Mouse (Mus musculus) left cerebral cortex, postnatal 25 days (tissue): Measurements from ENCODE around the gene Shisal2a. TPM values are rescaled to one million over a fixed set of nuclear protein-coding genes. Genes with fewer than 3 reads are reported as not detected.

Source experiments
- DNase-seq, 2 experiments: peaks; one replicate each; pipeline ENCODE4 v3.0.0; 2022; ENCODE audit warnings: low spot score in 2 of 2, mixed read lengths in 1 of 2
- intact Hi-C: fragments of 180-260 bp; cut with DNase I; formaldehyde crosslinking; loops from one replicate; pipeline ENCODE4 v1.15.1; 2025
- total RNA-seq, 2 experiments: library from RNA; stranded (reverse); gene quantifications; 2 replicates each; pipeline ENCODE4 v1.2.3; 2021

Gene Shisal2a
- total RNA-seq, result not detected

DNA sequence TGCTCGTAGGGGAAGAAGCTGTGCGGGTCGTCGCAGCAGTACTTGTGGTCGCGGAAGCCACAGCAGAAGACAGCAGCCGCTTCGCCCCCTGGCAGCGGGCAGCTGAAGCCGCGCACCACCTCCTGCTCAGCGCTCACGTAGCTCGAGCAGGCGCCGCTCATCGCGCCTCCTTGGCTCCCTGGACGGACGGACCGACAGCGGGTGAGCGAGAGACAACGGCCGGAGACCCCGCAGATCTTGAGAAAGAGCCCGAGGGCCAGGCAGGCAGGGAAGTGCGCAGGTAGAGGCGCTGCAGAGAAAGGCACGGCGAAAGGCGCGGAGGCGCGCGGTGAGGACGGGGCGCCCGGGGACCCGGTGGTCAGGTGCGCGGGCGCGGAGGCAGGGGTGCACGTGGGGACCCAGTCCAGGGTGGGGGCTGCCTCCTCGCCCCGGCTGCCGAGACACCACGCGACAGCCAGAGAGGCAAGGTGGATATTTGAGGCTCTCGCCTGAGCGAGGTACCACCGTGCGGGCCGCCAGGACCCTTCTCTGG is at the start of gene Shisal2a:
Gene Shisal2a (minus strand): TSS at position 167 of the 532 bp plus-strand sequence.
- intact Hi-C loops, result no loop called here
- DNase-seq, result no peak

DNA sequence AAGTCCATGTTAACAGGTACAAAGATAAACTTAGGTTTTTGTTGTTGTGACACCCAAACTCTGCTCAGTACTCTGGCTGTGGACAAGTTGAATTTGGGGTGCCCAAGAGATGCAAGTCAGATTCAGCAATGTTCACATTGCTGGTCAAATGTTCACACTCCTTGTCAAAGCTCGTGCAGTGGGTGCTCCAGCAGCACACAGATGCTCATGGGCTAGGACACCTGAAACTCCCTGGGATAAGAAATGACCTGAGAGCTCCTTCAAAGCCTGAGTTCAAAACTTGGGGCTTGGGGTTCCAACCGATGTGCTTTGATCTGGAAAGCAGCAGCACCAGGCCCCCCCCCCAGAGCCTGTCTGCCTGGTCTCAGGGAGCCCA is 48.4 kb upstream of the Shisal2a start:
- no peak for DNase-seq
- intact Hi-C loops, result loop anchor here (10.0 kb wide), 1 partner anchor 217 kb away; the partner anchor contains the start of gene Zyg11a

DNA sequence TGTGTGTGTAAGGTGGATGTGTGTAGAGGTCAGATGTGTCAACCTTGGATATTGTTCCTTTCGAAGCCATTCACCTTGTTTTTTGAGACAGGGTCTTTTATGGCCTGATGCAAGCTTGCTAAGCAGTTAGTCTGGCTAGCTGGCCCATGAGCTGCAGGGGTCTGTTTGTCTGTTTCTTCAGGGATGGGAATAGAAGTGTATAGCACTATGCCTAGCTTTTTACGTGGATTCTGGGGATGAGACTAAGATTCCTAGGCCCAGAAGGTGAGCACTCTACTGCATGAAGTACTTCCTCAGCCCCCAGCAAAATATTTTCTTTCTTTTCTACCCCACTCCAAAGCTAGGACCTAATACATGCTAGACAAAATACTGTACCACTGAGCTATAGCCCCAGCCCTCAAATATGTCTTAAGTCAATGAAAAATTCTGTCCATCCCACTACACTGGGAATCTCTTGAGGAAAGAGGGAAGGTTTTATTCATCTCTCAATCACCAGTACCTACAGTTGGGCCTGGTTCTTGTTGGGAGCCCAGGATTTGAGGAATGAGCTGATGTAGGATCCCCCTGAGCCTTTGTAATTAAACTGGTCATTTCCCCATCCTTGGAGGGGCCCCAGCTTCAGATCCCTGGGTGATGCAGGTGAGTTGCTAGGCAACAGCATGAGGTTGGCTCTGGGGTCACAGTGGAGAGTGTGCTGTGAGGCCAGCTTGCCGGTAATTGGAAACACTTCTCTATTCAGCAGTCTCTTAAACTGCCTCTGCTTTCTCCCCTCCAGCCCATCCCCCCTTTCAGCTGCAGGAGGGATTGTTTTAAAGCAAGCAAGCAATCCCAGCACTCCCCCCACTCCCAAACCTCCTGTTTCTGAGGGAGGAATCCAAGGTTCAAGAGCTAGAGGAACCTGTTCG is 47.8 kb upstream of the Shisal2a start:
- no peak for DNase-seq
- intact Hi-C loops, result loop anchor here (10.0 kb wide), 1 partner anchor 216 kb away; the partner anchor contains the start of gene Zyg11a

DNA sequence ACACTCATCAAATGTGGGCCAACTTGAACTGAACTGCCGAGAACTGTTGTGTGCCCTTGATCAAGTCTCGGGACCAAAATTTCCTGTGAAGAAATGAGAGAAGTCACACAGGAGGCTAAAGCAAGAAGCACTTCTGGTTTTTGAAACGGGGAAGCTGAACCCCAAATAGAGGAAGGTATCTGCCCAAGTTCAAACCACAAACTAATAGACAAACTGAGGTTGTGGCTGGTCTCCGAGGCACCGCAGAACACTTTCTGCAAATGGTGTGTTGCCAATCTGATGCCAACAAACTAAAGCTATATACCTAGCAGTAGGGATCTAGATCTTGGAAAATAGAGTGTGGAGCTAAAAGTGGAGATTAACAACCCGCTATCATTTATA is 45.2 kb upstream of the Shisal2a start:
- intact Hi-C loops, result no loop called here

DNA sequence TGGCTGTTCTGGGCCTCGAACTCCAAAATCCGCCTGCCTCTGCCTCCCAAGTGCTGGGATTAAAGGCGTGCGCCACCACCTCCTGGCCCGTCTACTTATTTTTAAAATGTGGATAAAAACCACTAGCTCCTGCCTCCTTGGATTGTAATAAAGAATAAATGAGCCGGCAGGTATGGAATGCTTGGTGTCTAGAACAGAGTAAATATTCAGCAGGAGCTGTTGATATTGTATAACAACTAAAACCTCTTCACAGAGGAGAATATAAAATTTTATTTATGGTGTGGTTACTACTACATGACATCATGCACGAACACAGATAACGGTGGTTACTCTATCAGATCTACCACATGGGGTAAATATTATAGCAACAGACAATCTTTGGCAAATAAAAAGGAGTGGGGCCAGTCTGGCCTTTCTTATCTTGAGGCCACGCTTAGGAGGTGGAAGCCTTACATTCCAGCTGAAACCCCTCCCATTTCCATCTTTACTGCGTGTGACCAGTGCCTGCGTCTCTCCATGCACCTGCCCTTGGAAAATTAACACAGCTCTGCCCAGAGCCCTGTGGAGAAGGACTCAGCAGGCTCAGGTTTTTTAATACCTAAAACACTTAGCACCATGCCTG is 44.7 kb upstream of the Shisal2a start:
- intact Hi-C loops, result no loop called here
- DNase-seq, result no peak

More for the DNA sequence above, 45.2 kb upstream of the Shisal2a start:
- DNase-seq, result no peak

DNA sequence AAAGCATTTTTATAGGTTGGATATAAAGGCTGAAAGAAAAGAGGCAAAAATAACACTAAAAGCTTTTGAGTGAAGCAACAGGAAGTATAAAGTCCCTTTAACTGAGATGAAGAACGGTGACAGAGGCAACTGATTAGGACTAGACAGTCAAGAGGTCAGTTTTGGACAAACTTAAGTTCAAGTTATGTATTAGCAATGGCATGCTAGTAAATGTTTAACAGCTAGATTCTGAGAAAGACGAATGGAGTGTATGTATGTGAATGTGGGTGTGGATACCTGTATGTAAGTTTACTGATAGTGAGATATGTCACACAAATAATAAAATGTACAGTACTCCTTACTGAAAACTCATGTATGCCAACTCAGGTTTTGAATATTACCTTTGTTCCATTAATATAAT is 41.4 kb upstream of the Shisal2a start:
- no peak for DNase-seq
- intact Hi-C loops, result no loop called here

DNA sequence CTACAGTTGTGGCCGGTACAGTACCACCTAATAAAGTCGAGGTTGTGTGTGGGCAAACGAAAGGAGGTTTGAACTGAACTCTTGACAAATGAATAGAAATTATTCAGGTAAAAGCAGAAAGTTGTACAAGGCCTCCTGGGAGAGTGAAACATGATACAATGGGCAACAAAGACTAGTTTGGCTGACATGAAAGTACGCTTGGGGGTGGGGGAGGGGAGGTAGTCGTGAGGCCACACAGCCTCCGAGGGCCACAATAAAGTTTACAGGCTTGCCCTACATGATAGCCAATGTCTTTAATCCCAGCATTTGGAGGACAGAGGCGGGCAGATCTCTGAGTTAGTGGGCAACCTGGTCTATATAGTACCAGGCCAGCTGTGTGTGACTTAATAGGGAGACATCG is 24.5 kb upstream of the Shisal2a start:
- intact Hi-C loops, result loop anchor here (5.0 kb wide), 1 partner anchor 50 kb away; the partner anchor contains the start of gene Tut4
- no peak for DNase-seq

DNA sequence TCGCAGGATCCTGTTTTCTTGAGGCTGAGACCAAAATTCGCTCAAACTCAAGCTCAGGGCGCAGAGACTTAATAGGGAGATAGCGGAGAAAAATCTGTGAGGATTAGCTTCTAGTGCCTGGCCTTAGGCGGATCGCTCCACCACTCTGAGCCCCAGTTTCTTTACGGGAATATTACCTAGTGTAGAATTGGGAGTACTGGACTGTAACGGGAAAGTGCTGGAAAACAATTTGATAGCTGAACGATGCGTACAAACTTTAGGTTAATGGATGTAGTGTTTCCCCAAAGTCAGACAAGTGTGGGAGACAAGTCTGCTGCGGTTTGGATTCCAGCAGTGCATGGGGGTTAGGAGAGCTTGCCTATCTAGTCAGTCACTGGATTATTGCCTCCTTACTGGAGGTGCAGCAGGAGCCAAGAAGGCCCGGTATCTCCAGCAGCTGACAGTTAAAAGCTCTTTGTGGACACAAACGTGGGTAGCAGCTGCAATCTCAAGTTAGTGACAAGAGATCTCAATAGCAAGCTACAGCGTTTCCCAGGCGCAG is 23.8 kb upstream of the Shisal2a start, which contains the start of gene Gpx7:
Gene Gpx7 (minus strand): TSS at position 101 of the 541 bp plus-strand sequence.
- intact Hi-C loops, result loop anchor here (5.0 kb wide), 1 partner anchor 50 kb away; the partner anchor contains the start of gene Tut4

DNA sequence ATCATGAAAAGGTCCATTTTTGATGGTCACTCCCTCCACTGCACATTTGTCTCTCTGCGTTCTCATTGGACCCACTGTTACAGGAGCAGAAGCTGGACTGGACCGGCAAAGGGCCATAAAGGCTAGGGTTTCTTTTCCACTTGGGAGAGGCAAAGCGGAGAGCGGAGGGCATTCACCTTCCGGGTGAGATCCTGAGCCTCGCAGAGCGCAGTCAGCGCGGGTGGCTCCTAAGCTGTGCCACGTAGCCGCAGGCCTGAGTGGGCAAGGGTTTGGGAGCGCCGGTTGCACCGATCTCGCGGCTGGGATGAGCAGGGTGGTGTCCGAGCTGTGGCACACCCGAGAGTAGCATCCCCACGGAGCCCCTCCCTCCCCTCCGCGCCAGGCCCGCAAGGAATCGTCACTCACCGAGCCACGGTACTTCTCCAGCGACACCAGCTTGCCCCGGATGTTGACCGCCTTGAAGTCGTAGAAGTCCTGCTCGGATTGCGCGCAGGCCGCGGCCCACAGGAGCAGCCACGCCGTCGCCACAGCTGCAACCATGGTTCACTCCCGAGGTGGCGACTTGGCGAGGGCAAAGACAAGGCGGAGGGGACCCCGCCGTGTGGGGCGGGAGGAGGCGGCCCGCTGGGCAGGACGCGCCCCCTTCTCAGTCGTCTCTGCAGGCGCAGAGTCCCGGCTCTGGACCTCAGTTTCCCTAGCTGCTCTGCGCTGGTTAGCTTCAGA is 23.1 kb upstream of the Shisal2a start:
- peak; percentile 78 for DNase-seq
- intact Hi-C loops, result loop anchor here (5.0 kb wide), 1 partner anchor 51 kb away; the partner anchor contains the start of gene Tut4

More for the DNA sequence above, 23.8 kb upstream of the Shisal2a start, which contains the start of gene Gpx7:
- DNase-seq, result peak; percentile 8 to 10

DNA sequence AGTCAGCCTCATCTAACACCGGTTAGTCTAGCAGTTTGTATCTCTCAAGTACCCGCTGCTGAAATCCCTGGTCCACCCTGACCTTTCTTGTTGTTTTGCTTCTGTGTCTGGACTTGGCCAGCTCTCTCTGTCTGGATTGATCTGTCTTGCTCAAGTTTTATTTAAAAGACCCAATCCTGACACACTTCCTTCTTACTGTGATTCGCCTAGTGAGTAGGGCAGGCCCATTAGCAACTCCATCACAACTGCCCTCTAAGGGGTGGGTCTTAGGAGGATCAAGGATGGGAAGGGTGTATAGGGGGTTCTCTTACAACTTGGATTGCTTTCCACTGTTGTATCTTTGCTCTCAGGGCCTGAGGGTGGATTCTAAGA is 22.6 kb upstream of the Shisal2a start:
- DNase-seq, result no peak
- intact Hi-C loops, result loop anchor here (5.0 kb wide), 1 partner anchor 52 kb away; the partner anchor contains the start of gene Tut4

DNA sequence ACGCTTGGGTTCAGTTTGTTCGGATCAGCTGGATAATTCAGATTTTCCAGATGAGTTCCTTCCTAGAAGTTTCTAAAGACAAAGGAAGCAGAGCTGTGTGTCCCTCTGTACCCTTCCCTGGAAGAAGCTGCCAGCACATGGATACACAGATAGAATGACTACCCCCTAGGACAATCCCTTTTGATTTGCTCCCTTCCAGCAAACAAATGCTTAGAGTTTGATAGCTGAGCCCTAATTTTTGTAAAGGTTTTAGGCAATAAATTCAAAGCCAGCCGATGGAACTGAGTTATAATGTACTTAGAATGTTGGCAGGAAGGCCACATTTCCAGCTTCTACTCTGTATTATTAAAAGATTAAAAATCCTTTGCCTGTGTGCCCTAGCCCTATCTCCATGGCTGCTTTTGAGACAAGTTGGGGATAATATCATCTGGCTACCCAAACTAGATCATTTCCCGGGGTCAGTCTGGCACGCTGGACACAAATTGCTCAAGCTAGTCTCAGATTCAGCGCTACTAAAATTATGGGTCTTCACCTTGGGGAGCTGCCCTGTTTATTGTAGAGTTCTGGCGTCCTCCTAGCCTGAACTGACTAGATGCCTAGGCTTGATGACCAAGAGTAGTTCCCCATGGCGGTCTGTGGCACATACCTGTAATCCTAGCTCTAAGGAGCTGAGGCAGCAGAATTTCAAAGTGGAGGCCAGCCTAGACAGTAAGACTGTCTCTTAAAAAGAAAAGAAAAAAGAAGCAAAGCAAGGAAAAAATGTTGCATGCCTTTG is 20.9 kb upstream of the Shisal2a start:
- intact Hi-C loops, result no loop called here

DNA sequence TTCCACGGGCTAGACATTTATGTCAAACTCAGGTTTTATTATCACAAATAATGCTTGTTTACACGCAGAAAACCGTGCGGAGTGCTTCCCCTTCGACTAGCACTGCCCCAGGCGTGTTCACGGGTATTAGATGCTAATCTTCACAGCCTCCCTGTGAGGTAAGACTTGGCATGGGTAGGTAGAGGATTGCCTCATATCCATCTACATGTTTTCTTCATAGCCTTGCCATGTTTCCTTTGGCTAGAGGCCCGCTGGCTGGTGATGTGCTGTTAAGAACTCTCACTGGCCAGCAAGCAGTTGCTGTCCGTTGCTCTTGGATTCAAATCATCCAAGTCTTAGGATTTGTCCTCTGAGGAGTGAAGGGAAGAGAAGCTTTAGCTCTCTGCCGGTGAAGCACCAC is 17.2 kb upstream of the Shisal2a start:
- no peak for DNase-seq
- intact Hi-C loops, result no loop called here

More for the DNA sequence above, 20.9 kb upstream of the Shisal2a start:
- DNase-seq, result no peak

DNA sequence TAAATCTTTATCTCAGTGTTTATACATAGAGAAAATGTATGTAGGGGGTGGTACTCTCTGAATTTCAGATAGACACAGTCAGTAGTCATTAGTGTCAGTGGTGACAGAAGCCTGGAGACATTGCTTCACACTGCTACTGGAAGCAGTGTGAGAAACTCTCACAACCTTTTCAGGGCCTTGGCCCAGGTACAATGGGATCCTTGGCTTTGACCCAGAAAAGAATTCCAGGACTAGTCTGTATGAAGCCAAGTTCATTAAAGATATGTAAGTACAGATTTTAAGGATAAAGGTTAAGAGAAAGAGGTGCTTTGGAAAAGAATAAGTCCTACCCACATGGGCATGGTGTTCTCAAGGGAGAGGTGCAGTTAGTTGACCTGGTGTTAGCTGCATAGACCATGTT is 11.1 kb upstream of the Shisal2a start:
- DNase-seq, result no peak
- intact Hi-C loops, result no loop called here

DNA sequence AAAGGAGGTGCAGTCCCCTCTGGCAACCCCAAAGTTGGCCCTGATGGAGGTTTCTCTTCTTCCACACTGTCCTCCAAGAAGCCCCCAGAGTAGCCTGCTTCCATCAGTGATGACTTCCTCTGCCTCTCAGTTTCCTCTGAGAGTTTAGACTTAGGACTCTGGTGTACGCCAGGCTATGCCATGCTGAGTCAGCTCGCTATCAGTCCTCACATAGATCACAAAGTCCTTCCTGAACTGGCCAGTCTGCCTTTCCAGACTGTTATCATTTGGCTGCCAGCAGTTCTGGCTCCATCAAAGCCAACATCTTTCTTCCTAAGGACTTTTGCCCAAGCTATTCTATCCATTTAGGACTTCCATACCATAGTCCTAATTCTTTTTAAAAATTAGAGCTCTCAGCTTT is 9.4 kb upstream of the Shisal2a start:
- intact Hi-C loops, result no loop called here

DNA sequence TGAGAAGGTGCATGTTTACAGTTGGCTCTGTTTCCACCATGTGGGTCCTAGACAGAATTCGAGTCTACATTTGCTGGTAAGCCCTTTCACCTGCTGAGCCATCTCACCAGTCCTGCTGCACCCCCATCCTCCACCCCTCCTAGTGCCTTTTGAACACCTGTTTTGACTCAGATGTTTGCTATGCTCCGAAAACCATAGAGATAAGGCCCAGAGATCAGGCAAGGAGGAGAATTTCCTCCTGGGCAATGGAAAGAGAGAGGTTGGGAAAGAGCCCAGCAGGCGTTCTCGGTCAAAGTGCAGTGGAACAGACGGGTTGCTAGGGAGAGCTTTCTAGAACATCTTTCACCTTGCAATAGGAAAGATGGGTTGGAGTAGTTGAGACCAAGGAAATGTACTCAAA is 8.0 kb upstream of the Shisal2a start:
- DNase-seq, result no peak
- intact Hi-C loops, result no loop called here

More for the DNA sequence above, 9.4 kb upstream of the Shisal2a start:
- no peak for DNase-seq

DNA sequence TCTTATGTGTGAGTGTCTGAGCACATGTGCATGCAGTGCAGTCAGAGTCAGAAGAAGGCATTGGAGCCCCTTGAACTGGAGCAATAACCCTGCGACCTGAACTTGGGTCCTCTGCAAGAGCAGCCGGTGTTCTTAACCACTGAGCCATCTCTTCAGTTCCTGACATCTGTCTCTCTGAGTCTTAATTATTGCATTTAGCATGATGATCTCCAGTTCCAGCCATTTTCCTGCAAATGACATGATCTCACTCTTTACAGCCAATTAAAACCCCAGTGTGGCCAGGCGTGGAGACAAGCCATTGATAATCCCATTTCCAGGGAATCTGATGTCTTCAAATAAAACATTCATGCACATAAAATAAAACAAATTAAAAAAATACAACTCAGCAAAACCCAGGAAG is 5.6 kb upstream of the Shisal2a start:
- intact Hi-C loops, result no loop called here
- DNase-seq, result no peak

DNA sequence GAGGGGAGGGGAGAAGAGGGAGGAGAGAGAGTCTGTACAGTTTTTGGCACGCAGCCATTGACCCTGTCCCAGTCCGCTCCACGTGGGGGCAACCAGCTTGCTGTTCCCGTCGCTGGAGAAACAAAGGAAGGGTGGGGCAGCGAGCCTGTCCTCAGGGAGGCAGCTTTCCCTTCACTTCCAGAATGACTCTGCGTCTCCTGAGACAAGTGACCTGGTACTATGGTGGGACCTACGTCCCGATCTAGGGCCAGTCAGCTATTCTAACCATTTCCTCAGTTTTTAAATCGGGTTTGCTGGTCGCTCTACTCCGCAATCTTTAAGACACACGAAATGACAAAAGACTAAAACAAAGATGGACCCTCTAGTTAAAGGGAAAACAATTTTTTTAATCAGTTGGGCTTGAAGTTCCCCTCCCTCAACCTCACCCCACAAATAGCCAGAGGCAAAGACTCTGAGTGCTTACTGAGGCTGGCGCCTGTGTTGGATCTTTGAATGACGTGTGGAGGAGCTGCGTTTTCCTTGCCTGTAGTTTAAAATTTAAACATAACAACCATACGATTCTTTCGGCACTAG is 4.6 kb upstream of the Shisal2a start:
- DNase-seq, result peak; percentile 22 to 29

DNA sequence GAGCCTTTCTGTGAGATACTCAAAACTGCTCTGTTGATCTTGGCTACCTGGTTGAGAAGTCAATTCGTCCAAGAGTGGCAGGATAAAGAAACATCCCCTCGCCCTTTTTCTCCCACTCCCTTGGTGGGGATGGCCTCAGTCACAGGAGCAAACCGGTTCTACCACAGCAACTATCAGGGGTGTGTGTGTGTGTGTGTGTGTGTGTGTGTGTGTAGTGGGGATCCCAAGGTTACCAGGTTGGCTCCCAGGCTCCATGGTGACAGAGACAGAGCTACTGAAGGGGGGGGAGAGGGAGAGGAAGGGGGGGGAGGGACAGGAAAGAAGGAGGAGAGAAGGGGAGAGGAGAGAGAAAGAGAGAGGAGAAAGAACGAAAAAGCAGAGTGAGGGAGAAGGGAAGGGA is 4.0 kb upstream of the Shisal2a start:
- intact Hi-C loops, result no loop called here
- DNase-seq, result no peak

More for the DNA sequence above, 4.6 kb upstream of the Shisal2a start:
- intact Hi-C loops, result no loop called here
